Mouse (Mus musculus): ENCODE data around the gene Slc2a12.

DNA sequence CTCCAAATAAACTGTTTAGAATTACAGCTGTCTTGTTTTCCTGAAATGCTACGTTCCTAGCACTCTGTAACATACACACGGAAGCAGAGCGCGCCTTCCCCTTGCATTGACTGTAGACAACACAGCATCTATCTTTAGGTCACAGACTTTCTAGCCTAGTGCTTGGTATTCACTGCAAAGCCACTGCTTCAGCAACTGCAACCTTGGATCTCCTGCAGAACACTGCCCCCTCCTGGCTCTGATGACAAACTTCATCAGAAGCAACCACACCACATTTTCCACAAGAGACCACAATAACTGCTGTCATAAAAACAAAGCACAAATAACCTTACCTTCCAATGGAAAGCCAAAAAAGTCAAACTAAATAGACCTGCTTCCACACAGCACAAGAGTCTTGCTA, 69.7 kb downstream of the Slc2a12 start:
- TF ChIP-seq USF1 (IDR thresholded peaks at IDR 0.05; ENCODE audit: low read depth, low read length) (no peak), MAX (IDR thresholded peaks at IDR 0.05; ENCODE audit: low read length) (no peak)

Data from MEL (cell line).